Mouse (Mus musculus): ENCODE data around the gene Bbc3. TPM values are rescaled to one million over a fixed set of nuclear protein-coding genes. Genes with fewer than 3 reads are reported as not detected.

The Bbc3 gene
- polyA plus RNA-seq, 1 experiment from 2014 or later, result 17.1 TPM

DNA sequence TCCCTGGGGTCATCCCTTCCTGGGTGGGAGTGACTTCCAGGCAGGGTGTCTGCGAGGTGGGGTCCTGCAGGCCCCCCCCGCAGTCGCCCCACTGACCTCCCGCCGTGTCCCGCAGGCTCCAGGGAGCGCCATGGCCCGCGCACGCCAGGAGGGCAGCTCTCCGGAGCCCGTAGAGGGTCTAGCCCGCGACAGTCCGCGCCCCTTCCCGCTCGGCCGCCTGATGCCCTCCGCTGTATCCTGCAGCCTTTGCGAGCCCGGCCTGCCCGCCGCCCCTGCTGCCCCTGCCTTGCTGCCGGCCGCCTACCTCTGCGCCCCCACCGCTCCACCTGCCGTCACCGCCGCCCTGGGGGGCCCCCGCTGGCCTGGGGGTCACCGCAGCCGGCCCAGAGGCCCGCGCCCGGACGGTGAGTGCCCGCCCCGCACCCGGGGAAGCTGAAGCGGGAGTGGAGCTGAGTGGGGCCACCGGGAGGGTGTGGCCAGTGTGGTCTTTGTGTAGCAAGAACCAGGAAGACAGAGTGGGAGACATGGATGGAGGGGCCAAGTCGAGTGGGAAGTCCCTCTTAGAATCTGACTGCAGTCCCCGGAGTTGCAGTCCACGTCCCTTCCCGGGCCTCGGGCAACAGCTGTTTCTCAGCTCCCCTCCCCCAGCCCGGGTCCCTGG lies 3.9 kb downstream of the Bbc3 start:
- H3K27me3 ChIP-seq (ENCODE audit: low read depth, poor library complexity, severe bottlenecking), result peaks cover 12% of the 10 kb centered on the region; the same call in 1 of the 2 replicates
- peaks cover 5% of the 10 kb centered on the region; the same call in 1 of the 2 replicates for H3K9me3 ChIP-seq (replicated peaks)
- under 1% methylated on average over 49 of the region's 49 CpGs for WGBS
- H3K4me1 ChIP-seq, result peaks cover 69% of the 10 kb centered on the region
- H3K4me3 ChIP-seq, result peak overlapping the region; percentile 95
- H3K27ac ChIP-seq (replicated peaks), result peak overlapping the region; percentile 99
- H3K36me3 ChIP-seq, result peaks cover 8% of the 10 kb centered on the region
- DNase-seq (ENCODE audit: low spot score), result no peak

DNA sequence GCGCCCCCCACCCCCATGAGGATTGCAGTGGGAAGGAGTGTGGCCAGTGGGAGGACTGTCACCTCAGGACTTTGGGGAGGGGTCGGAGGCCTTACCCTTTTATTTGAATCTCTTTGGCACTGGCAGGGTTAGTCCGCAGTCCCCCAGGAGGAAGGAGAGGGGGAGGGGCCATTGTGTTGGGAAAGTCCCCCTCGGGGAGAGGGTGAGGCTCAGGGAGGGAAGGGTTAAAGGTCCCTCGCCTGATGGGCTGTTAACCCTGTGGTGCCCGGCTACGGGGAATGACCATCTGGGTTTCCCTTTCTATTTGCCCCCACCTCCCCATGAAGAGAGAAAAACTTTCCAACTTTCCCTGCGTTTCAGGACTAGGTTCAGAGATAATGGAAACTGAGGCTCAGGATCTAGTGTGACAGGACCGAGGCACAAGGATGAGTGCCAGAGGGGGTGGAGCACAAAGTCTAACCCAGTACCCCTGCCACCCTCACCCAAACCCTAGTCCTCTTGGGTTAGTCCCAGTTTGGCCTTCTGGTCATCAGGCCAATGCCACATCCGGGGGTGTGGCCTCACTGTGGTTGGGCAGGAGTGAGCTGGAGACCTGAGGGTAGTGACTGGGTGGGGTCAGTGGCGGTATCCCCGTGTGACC lies 4.6 kb downstream of the Bbc3 start:
- peaks cover 14% of the 10 kb centered on the region for H3K36me3 ChIP-seq
- peak overlapping the region; percentile 99 for H3K27ac ChIP-seq (replicated peaks)
- peak overlapping the region; percentile 95 for H3K4me3 ChIP-seq
- H3K4me1 ChIP-seq, result peaks cover 69% of the 10 kb centered on the region
- DNase-seq (ENCODE audit: low spot score), result peak; percentile 91
- 0% methylated on average over 12 of the region's 12 CpGs for WGBS
- peaks cover 12% of the 10 kb centered on the region; the same call in 1 of the 2 replicates for H3K27me3 ChIP-seq (ENCODE audit: low read depth, poor library complexity, severe bottlenecking)
- H3K9me3 ChIP-seq (replicated peaks), result peaks cover 5% of the 10 kb centered on the region; the same call in 1 of the 2 replicates

DNA sequence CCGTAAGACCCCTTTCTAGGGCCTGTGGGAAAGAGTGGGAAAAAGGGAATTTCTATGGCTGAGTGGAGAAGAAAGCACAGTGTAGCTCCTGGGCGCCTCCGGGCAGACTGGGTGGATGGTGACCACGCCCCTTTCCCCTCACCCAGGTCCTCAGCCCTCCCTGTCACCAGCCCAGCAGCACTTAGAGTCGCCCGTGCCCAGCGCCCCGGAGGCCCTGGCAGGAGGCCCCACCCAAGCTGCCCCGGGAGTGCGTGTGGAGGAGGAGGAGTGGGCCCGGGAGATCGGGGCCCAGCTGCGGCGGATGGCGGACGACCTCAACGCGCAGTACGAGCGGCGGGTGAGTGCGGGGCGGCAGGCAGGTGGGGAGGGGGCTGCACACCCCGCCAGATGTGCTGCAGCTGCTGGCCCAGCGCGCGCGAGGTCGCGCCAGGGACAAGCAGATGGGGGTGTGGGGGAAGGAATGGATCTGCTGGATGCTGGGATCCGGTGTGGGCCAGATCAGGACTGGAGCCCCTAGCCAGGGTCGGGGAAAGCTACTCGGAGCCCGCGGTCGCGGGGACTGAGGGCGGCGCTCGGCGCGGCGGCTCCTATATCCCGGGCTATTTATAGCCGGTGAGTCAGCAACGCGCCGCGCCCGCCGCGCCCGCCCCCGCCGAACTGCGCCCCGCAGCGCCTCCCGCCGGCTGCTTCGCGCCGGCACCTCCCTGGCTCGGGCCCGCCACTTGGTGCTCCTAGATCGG lies 5.5 kb downstream of the Bbc3 start:
- Histone ChIP-seq H3K27me3 (ENCODE audit: low read depth, poor library complexity, severe bottlenecking) (peaks cover 12% of the 10 kb centered on the region; the same call in 1 of the 2 replicates), H3K4me3 (peak overlapping the region; percentile 95), H3K27ac (replicated peaks) (peak overlapping the region; percentile 99), H3K9me3 (replicated peaks) (peaks cover 5% of the 10 kb centered on the region; the same call in 1 of the 2 replicates), H3K4me1 (peaks cover 66% of the 10 kb centered on the region), H3K36me3 (peaks cover 19% of the 10 kb centered on the region)
- peak; percentile 83 for DNase-seq (ENCODE audit: low spot score)
- WGBS, result under 1% methylated on average over 65 of the region's 66 CpGs

DNA sequence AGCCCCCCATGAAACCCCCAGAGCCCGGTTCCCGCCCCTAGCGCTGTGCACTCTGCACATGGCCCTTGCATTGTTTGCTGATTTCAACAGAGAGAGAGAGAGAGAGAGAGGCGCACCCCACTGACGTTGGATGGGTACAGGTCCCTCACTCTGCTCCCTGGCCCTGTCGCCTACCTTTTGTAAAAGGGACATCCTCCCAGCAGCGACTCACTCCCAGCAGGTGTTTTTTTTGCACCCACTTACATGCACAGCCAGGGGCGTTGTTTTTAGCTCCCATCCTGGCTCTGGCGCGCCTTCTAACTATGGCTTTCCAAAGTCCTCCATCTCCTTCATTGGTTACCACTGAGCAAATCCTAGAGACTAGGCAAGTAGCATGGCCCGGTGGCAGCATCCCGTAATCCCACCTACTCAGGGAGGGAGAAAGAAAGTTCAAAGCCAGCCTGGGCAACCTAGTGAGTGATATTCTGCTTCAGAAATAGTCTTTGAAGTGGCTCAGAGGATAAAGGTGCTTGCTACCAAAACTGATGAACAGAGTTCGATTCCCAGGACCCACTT lies 6.1 kb downstream of the Bbc3 start:
- WGBS, result 9% methylated on average over 13 of the region's 13 CpGs

DNA sequence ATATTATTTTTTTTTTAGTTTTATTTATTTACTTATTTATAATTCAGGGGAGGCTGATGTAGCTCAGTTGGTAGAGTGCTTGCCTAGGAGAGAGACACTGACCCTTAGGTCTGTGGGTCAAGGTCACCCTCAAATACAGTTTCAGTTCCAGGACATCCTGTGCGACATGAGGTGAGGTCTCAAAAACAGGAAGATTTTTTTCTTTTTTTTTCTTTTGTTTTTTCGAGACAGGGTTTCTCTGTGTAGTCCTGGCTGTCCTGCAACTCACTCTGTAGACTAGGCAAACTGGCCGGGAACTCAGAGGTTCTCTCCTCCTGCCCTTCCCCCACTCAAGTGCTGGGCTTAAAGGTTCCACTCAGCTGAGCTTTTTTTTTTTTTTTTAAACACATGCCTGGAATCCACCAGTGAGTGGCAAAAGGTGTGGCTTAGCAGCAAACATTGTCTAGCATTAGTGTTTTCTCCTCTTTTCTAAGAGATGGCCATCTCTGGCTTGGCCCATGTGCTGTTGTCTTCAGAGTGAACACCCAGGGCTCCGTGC lies 7.1 kb downstream of the Bbc3 start:
- no peak overlapping the region for H3K27ac ChIP-seq (replicated peaks)
- H3K36me3 ChIP-seq, result peaks cover 22% of the 10 kb centered on the region
- H3K4me1 ChIP-seq, result peaks cover 49% of the 10 kb centered on the region
- H3K4me3 ChIP-seq, result no peak overlapping the region
- DNase-seq (ENCODE audit: low spot score), result no peak
- peaks cover 5% of the 10 kb centered on the region; the same call in 1 of the 2 replicates for H3K9me3 ChIP-seq (replicated peaks)
- peaks cover 5% of the 10 kb centered on the region; the same call in 1 of the 2 replicates for H3K27me3 ChIP-seq (ENCODE audit: low read depth, poor library complexity, severe bottlenecking)
- WGBS, result 75% methylated on average over 4 of the region's 4 CpGs

More for the DNA sequence above, 6.1 kb downstream of the Bbc3 start:
- Histone ChIP-seq H3K4me3 (peak overlapping the region; percentile 95), H3K27ac (replicated peaks) (peak overlapping the region; percentile 99), H3K4me1 (peaks cover 59% of the 10 kb centered on the region), H3K9me3 (replicated peaks) (peaks cover 5% of the 10 kb centered on the region; the same call in 1 of the 2 replicates), H3K36me3 (peaks cover 20% of the 10 kb centered on the region), H3K27me3 (ENCODE audit: low read depth, poor library complexity, severe bottlenecking) (peaks cover 12% of the 10 kb centered on the region; the same call in 1 of the 2 replicates)
- no peak for DNase-seq (ENCODE audit: low spot score)

DNA sequence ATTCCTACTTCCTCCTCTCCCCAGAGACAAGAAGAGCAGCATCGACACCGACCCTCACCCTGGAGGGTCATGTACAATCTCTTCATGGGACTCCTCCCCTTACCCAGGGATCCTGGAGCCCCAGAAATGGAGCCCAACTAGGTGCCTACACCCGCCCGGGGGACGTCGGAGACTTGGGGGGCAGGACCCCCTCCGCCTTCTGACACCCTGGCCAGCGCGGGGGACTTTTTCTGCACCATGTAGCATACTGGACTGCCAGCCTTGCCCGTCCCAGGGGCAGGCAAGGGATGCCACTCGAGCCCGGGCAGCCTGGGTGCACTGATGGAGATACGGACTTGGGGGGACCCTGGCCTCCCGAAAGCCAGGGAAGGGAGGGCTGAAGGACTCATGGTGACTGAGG lies 8.9 kb downstream of the Bbc3 start:
- Histone ChIP-seq H3K36me3 (peaks cover 26% of the 10 kb centered on the region), H3K27me3 (ENCODE audit: low read depth, poor library complexity, severe bottlenecking) (no peaks in the 10 kb centered on the region), H3K4me3 (no peak overlapping the region), H3K27ac (replicated peaks) (no peak overlapping the region), H3K9me3 (replicated peaks) (peaks cover 2% of the 10 kb centered on the region; the same call in 1 of the 2 replicates), H3K4me1 (peaks cover 31% of the 10 kb centered on the region)
- DNase-seq (ENCODE audit: low spot score), result no peak
- 84% methylated on average over 14 of the region's 14 CpGs for WGBS

DNA sequence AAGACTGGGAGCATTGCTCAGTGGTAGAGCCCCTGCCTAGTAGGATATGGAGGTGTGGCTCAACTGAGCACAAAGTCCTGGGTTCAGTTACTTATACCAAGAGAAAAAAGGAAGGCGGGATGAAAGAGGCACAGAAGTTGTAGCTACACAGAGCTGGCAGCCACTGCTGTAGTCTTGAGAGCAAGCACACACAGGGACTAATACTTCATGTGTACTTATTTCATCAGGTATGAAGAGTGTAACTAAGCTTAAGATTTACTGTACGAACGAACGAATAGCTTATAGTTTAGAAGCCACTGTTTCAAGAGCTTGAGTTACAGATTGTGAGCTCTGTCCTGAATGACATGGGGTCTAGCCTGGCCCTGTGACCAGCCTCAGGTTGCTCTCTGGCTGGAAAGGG lies 11.0 kb downstream of the Bbc3 start:
- DNase-seq (ENCODE audit: low spot score), result no peak
- Histone ChIP-seq H3K27me3 (ENCODE audit: low read depth, poor library complexity, severe bottlenecking) (no peaks in the 10 kb centered on the region), H3K4me3 (no peak overlapping the region), H3K27ac (replicated peaks) (no peak overlapping the region), H3K36me3 (peaks cover 28% of the 10 kb centered on the region), H3K9me3 (replicated peaks) (no peaks in the 10 kb centered on the region), H3K4me1 (peaks cover 10% of the 10 kb centered on the region)
- 97% methylated on average over 4 of the region's 4 CpGs for WGBS

DNA sequence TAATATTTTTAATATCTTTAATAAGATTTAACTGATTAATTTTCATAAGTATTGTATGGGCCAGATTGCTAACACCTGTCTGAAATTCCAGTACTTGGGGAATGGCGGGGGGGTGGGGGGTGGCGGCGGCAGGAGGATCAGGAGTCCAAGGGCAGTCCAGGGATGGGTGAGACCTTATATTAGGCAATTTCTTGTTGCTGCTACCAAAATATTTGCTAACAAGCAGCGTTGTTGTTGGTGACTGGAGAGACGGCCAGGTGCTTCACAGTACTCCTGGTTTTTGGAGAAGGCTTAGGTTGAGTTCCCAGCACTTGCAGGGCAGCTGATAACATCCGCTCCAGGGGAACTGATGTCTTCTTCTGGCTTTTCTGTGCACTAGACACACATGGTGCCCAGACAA lies 12.3 kb downstream of the Bbc3 start:
- Histone ChIP-seq H3K27ac (replicated peaks) (no peak overlapping the region), H3K4me1 (peaks cover 2% of the 10 kb centered on the region; the same call in 1 of the 2 replicates), H3K36me3 (peaks cover 41% of the 10 kb centered on the region), H3K27me3 (ENCODE audit: low read depth, poor library complexity, severe bottlenecking) (no peaks in the 10 kb centered on the region), H3K9me3 (replicated peaks) (no peaks in the 10 kb centered on the region), H3K4me3 (no peak overlapping the region)
- DNase-seq (ENCODE audit: low spot score), result no peak
- WGBS, result 86% methylated on average over 6 of the region's 6 CpGs

DNA sequence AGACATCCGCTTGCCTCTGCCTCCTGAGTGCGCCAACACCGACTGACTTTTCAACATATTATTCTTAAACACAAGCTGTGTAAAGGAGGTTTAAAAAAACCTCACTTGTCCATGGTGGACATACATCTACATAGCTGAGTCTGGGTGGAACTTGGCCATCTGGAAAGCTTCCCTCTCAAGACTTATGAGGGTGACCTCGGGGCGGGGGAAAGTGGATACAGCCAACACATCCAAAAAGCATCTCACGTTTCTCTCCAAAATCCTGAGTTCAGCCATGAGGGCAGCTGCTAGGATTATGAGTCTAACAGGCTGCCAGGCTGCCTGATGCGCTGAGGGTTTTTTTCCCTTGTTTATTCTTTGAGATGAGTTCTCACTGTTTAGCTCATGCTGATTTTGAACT lies 16.5 kb downstream of the Bbc3 start:
- DNase-seq (ENCODE audit: low spot score), result no peak
- H3K27me3 ChIP-seq (ENCODE audit: low read depth, poor library complexity, severe bottlenecking), result no peaks in the 10 kb centered on the region
- H3K27ac ChIP-seq (replicated peaks), result no peak overlapping the region
- peaks cover 6% of the 10 kb centered on the region for H3K4me1 ChIP-seq
- 92% methylated on average over 7 of the region's 7 CpGs for WGBS
- H3K9me3 ChIP-seq (replicated peaks), result no peaks in the 10 kb centered on the region
- H3K36me3 ChIP-seq, result peaks cover 61% of the 10 kb centered on the region
- H3K4me3 ChIP-seq, result no peak overlapping the region

DNA sequence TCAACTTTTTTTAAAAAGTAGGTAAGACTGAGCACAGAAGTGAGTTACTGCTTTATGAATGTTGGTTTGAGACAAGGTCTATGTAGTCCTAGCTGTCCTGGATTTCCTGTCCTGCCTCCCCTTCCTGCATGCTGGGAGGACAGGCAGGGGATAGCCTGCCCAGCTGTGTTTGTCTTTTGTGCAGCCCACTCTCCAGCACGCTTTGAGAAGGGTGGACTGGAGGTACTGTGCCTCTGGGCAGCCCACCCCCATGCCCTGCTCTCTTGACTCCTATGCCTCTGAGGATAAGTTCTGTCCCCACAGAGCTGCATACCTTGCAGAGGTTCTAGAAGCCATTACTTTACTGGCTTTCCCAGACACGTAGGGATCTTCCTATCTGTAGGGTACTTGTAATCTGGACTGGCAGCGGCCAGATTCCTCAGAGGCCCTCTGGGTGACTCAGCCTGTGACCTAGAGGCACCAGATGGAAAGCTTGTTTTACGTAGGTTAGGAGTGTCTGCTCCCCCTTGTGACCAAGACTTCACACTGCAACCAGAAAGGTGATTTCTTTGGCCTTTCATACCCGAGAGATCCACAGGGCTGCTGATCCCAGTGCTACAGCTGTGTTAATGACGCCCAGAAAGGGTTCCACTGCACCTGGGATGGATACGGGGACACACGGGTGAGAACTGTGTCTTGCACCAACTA lies 17.9 kb downstream of the Bbc3 start:
- peak overlapping the region; percentile 68 for H3K27ac ChIP-seq (replicated peaks)
- H3K4me3 ChIP-seq, result no peak overlapping the region
- 40% methylated on average over 8 of the region's 8 CpGs for WGBS
- H3K4me1 ChIP-seq, result peaks cover 6% of the 10 kb centered on the region
- no peaks in the 10 kb centered on the region for H3K27me3 ChIP-seq (ENCODE audit: low read depth, poor library complexity, severe bottlenecking)
- DNase-seq (ENCODE audit: low spot score), result peak; percentile 64
- no peaks in the 10 kb centered on the region for H3K9me3 ChIP-seq (replicated peaks)
- H3K36me3 ChIP-seq, result peaks cover 69% of the 10 kb centered on the region

DNA sequence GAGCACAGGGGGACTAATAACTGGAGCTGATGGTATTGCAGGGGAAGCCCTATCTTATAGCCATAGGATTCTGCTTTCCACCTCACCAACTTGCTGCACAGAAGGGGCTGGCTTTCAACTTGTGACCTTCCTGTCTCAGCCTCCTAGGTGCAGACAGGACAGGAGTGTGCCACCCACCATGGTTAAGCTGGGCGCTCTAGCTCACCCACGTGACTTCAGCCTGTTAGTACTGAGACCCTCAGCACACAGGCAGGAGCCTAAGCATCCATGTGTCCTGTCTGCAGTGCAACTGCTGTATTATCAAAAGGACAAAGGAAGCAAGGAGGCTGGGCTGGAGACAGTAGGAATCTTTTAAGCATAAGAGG lies 18.4 kb downstream of the Bbc3 start:
- 85% methylated on average over 2 of the region's 2 CpGs for WGBS
- Histone ChIP-seq H3K27ac (replicated peaks) (no peak overlapping the region), H3K36me3 (peaks cover 74% of the 10 kb centered on the region), H3K9me3 (replicated peaks) (no peaks in the 10 kb centered on the region), H3K4me3 (no peak overlapping the region), H3K4me1 (peaks cover 6% of the 10 kb centered on the region), H3K27me3 (ENCODE audit: low read depth, poor library complexity, severe bottlenecking) (no peaks in the 10 kb centered on the region)
- no peak for DNase-seq (ENCODE audit: low spot score)

DNA sequence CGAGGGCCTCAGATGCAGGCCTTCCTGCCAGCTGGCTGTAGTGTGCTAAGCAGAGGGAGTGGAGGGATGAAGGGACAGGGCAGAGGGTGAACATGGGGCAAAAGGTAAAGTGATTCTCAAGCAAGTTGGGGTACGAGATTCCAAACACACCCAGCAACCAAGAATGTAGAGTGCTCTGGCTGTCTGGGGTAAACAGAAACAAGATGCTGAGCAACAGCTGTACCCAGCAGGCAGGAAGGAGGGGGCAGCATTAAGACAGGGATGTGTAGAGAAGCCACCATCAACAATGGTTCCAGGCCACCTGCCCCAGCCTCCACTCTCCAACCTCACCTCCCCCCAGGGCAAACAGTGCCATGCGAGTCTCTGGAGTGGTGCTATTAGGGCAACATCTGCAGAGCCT lies 21.0 kb downstream of the Bbc3 start:
- Histone ChIP-seq H3K4me1 (peaks cover 6% of the 10 kb centered on the region), H3K9me3 (replicated peaks) (no peaks in the 10 kb centered on the region), H3K36me3 (peaks cover 97% of the 10 kb centered on the region), H3K4me3 (no peak overlapping the region), H3K27ac (replicated peaks) (no peak overlapping the region), H3K27me3 (ENCODE audit: low read depth, poor library complexity, severe bottlenecking) (no peaks in the 10 kb centered on the region)
- no peak for DNase-seq (ENCODE audit: low spot score)
- 90% methylated on average over 3 of the region's 3 CpGs for WGBS
